Mouse (Mus musculus): Measurements from ENCODE around the gene Dnase2a.

GRCm38 (mm10) chr8:84874339-84874738 lies 34.0 kb upstream of the Dnase2a start:
- TF ChIP-seq POLR2A (IDR thresholded peaks at IDR 0.05; ENCODE audit: low read depth, low read length) = no peak
- TF ChIP-seq CTCF (conservative IDR thresholded peaks at IDR 0.05; ENCODE audit: insufficient read depth, insufficient read length, low read depth, low read length) = no peak
